Mouse (Mus musculus) cerebellum, adult 9-11 months (tissue): Measurements from ENCODE around the gene Spag9.
"Not testable (repeated sequence)": the region's sequence is repeated elsewhere in the genome, so short reads cannot be mapped to it uniquely, and the experiment has no call there.

ENCODE experiments used
- DNase-seq: peaks from one replicate; pipeline ENCODE4 v3.0.0; 2022

The Spag9 gene

DNA sequence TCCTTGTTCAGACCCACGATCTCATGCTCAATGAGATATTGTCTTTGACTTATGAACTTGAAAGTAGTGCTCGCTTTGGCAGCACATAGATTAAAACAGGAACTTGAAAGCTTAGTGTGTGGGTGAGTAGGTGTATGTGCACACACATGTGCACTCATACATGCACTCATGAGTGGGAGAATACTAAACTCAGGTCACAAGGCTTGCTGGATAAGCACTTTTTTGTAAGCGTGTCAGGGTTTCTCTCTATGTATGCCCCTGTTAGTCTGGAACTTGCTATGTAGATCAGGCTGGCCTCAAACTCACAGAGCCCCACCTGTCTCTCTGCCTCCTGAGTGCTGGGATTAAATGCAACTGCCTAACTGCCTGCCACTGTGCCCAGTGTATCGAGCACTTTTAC is 8.9 kb upstream of the Spag9 start:
- DNase-seq = no peak

DNA sequence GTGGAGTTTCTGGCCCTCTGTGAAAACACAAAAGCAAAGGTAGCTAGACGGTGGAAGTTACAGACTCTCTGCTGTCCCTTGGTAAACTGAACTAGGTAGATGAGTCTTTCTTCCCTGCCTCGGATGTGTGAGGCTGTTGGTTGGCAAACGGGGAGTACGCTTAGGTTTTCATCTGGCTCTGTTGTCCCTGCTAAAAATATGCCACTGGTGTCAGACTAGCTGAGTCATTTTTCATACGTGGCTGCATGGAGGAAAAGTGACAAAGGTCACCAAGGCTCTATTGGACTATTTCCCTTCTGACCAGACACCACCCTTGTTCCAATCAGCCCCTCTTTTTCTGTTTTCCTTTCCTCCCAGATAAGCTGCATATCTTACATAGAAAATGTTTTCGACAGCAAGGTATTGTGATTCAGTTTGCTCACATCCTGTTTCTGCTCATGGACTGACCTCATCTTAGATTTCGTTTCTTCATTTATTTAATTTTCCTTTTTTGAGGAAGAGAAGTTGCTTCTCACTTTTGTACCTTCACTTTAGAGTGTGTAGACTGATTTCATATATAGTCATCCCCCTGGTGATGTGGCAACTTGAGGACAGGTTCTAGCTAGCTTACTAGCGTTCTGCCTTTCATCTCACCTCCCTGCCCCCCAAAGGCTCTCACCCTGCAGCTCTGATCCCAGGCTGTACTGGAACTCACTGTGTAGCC is 8.1 kb upstream of the Spag9 start:
- DNase-seq = no peak

DNA sequence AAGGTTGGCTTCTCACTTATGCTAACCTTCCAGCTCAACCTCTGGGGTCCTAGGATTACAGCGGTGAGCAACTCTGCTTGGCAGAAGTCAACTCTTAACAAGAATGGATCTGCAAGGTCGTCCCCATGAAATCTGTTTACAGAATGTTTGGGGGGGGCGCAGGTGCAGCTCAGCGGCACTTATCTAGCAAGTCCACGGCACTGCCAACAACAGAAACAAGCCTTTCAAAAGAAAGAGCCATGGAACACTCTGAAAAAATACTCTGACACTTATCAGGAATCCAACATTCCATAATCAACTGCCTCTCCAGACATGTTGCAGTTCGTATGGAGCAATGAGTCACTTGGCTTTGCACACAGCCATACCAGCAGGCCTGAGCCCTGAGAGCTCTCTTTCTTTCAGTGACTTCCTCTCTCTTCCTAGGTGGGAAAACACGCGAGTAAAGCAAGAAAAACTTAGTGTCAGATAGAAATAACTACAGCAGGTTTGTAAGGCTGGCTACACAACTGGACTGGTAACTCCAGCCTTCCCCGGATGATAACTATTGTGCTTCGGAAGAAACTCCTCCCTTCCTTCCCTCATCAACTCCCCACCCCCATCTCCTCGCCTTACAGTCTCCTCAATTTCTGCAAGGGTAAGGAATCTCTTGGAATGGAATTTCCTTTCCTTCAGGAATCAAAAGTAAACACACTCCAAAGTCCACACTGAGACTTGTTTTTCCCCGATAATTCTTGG is 7.4 kb upstream of the Spag9 start:
- DNase-seq = no peak

DNA sequence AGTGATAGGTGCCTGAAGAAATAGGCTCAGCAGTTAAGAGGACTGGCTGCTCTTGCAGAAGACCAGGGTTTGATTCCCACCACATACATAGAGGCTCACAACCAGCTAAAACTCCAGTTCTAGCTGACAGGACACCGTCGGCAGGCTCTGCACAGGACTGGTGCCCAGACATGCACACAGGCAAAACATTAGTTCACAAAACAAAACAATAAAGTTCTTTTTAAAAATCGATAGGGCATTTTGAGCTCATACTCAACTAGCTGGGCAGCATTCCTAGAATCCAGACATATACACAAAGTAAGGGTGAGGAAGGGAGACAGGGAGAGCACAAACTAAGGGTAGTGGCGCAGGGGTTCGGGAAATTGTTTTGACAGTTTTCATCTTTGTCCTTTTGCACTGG is 1.4 kb upstream of the Spag9 start:
- peak; percentile 30 for DNase-seq

DNA sequence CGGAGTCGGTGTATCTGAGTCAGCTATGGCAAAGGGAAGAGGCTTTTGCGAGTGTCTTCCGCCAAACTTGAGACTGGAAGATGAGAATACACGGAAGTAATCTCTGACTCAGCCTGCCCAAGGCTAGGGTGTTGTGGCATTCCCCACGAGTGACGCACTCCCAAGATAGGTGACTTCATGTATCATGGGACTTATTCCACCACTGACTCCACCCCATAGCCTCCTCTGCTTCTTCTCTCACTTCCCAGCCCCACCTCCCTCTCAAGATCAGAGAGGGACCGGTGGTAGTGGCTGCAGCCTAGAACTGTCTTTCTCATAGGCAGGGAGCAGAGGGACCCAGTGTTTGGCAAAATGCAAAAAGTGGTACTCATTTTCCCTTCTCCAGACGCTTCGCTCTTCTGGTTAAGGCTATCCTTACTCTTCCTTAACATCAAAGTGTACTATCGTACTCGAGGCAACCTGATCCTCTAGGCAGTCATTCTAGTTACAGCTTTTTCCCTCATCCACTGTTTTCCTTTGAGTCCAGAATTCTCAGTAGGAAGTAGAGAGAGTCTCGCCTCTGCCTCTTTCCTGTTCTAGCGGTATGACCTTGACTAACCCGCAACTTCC is 676 bp upstream of the Spag9 start:
- DNase-seq = peak; percentile 87

DNA sequence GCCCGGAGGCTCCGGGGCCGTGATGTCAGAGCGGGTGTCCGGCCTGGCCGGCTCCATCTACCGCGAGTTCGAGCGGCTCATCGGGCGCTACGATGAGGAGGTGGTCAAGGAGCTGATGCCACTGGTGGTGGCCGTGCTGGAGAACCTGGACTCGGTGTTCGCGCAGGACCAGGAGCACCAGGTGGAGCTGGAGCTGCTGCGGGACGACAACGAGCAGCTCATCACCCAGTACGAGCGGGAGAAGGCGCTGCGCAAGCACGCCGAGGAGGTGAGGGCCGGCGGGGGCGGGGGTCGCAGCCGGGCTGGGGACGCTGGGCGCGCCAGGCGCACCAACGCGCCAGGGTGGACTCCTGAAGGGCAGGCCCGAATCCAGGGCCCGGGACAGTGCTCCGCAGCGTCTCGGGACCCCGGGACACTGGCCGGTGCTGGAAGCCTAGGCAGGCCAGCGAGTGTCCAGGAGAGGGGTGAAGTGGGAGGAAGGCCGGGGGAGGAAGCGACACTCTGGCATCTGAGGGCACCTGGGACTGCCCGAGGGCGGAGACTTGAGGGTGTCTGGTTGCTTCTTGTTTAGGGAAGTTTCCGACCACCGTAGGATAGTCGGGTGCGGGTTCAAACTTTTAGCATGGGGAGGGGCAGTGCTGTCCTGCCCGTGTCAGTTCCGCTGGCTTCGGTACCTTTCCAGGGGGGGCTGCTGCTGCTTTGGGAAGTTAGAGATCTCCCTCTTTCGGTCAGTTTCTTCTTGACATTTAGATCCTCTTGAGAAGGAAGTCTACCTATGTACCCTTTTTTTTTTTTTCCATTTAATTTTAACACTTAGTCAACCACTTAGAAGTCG is 632 bp downstream of the Spag9 start:
- DNase-seq = peak; percentile 83

DNA sequence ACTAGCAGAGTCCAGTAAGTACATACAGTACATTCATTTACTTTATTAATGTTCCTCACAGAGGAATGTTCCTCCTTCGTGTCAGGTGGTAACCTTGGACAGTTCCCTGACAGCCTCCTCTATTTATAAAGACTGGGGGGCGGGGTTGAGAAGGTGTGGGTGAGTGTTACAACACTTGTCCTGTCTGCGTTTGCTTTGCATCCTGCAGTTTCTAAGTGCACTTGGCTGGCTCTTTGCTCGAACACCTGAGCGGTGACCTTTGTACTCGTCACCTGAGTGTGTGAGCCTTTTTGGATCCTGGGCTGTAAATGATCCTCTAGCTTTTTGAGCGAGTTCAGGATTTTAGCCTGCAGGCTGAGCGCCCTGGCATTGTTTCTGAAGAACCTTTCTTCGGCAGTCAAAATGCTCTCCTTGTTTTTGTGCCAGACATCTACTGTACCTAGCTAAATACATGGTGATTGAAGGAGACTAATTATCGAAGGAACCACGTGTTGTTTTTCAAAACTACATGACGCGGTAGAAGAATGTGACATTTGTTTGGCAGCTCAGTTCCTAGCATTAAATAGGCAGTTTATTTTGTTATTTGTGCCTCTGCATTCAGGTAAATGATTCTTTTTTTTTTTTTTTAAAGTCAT is 1.4 kb downstream of the Spag9 start:
- peak; percentile 58 for DNase-seq

DNA sequence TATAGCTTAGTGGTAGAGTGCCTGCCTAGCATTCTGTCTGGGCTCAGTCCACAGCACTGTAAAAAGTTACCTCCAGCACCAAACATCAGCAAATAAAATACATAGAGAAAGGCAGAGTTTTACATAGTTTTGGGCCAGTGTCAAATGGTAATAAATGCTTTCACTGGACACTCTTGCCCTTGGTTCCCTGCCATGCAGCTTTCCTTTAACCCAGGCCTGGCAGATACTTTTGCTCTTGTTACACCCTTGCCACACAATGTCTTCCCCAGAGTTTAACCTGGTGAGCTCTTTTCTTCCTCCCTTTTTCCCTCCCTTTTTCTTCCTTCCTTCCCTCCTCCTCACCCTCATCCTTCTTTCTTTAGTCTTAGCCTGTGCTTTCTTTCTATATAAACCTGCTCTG is 3.4 kb downstream of the Spag9 start:
- DNase-seq = no peak

DNA sequence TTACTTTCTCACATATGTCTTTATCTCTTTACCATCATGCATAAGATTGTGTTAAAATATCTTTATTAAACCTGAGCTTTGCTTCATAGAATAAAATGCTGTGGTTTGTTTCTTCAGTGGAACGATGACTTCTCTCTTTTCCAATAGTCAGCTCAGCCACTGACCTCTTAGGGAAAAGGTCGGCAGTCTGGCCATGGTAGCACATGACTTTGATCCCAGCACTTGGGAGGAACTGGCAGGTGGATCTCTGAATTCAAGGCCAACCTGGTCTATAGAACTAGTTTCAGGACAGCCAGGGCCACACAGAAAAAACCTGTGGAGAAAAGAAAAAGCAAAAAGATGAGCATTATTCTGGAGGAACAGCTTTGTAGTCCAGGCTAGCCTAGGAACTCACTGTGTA is 7.5 kb downstream of the Spag9 start:
- DNase-seq = no peak

DNA sequence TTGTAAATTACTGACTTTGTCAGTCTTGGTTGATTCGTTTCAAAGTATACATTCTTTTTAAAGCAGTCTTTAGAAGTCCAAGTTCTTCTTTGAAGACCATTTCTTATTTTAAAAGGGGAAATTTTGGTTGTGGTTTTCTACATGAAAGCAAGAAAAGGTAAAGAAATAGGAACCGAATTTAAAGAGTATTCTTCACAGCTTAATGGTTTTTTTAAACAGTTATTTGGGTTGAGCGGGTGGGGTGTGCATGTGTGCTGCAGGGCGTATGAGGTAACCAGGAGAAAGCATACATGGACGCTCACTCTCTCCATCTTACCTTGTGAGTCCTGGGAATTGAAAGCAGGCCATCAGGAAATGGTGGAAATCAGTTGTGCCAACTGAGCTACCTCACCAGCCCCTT is 23.2 kb downstream of the Spag9 start:
- no peak for DNase-seq

DNA sequence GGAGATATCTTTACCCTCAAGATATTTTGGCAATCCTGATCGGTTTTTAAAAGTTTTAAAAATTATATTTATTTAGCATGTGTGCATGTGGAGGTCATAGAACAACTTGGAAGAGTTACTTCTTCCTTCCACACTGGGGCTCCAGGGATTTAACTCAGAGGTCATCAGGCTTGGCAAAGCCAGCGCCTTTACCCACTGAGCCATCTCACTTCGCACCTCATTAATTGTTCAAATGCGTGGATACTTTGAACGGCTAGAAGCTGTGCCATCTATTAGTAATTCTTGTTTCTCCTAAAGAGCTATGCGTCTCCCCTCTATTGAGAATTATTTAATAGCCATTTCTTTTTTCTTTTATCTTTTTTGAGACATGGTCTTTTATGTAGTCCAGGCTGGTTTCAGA is 24.5 kb downstream of the Spag9 start:
- DNase-seq = no peak

DNA sequence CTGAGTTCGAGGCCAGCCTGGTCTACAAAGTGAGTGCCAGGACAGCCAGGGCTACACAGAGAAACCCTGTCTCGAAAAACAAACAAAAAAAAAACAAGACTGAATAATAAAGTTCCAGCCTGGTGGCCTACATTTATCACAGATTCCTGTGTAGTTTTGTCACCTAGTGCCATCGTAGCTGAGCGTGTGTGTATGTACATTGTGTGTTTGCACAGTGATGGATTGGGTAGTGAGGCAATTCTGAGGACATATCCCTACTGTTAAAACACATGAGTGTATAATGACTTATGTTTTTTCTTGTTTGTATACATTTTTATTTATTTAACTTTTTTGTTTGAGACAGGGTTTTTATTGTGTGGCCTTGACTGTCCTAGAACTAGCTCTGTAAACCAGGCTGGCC is 30.4 kb downstream of the Spag9 start:
- no peak for DNase-seq

DNA sequence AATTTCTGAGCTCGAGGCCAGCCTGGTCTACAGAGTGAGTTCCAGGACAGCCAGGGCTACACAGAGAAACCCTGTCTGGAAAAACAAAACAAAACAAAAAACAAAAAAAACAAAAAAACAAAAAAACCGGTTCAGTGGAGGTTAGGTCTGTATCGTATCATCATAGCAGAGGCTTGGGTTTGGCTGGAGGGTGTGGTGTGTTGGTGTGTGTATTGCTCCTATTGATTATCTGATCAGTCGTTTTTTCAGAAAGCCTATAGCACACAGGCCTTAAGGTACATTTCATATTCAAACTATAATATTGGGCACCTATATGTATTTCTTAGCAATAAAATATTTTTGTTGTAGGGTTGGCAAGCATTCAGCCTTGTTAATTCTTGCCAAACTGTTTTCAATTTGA is 36.2 kb downstream of the Spag9 start:
- DNase-seq = no peak

DNA sequence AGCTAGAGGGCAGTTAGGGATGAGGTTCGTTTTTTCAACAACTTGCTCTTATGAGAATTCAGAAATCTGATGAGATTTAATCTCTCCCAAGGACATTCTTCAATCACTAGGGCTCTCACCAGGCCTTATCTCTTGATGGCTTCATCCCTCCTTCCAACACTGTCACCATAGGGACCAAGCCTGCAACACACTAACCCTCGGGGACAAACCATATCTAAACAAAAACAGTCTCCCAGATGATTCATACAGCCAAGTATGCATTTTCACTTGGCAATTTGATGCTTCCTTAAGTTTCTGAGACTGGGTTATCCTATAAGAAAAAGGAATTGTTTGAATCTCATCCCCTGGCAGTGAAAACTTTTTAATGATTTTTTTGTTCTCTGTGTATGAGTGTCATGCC is 37.1 kb downstream of the Spag9 start:
- no peak for DNase-seq

DNA sequence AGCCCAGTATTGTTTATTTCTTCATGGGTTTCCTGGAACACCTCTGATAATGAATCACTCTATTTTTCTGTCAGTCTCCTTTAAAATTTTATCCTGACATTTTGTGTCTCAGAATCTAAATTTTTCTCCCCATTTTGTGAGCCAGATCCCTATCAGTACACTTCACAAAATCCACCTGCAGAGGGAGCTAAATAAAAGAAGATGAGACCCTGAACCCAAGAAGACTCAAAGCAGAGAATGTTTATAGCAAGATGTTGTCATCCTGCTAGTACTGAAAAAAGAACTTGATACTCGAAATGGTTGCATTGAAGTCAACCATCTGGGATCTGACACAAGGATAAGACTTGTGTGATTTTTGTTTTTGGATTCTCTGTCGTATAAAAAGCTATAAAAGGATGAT is 40.1 kb downstream of the Spag9 start:
- no peak for DNase-seq

DNA sequence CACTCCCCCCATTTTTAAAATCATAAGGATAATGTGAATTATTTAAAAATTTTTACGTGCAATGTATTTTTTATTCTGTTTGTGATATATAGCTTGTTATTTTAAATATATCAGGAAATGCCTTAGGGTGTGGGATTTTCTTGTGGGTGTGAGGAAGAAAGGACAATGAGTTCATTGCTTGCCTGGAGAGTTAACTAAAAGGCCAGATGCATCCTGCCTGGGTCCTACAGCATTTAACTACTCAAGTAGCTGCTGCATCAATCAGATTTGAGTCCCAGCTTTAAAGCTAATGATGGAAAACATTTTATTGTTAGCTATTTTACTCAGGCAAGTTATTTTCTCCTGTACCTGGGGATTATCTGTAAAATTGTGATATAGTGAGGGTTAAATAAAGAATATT is 45.6 kb downstream of the Spag9 start:
- DNase-seq = no peak

DNA sequence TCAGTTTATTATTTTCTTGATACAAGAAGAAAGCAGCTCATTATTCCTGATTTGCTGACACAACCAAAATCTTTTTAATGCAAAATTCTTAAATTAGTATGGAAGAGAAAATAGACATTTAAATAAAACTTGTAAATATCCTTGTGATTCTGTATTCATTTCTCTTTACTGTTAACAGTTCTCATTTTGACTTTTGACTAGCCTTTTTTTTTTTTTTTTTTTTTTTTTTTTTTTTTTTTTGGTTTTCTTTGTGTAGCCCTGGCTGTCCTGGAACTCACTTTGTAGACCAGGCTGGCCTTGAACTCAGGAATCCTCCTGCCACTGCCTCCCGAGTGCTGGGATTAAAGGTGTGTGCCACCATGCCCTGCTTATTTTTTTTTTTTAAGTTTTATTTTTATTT is 46.4 kb downstream of the Spag9 start:
- not testable (repeated sequence) for DNase-seq

DNA sequence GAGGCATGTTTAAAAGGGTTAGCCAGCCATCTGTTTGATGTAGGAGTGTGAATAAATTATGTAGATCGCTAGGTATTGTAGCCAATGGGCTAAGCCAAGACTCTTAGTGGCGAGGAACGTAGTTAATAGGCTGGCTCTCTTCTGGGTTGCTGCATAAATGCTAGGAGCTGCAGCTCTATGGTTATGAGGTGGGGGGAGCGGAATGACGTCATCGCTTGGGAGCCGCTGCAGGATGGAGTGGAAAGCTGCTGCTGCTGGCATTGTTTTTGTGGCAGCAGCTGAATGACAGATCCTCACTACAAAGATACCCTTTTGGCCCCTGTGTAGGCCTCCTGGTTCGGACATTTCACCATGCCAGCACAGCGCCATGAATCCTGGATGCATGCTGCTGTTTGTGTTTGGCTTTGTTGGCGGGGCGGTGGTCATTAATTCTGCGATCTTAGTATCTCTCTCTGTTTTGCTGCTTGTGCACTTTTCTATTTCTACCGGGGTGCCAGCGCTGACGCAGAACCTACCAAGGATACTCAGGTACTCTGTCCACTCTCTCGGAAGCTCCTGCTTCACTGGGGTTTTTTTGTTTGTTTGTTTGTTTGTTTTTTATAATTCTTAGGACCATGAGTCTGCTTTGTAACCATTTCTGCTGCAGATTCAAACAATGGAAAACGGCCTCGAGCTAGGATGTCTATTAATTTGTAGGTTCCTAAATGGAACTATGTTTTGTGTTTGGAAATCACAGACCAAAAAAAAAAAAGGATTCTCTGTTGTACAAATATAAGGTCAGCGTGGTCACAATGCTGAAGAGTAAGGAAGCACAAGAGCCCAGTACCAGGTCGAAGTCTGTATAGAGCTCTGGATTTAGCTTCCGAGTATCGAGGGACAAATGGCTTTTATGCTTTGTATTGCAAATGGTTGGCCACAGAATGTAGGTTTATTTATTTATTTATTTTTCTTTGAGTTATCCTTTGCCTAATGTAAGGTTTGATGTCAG is 48.4 kb downstream of the Spag9 start:
- peak; percentile 96 for DNase-seq

DNA sequence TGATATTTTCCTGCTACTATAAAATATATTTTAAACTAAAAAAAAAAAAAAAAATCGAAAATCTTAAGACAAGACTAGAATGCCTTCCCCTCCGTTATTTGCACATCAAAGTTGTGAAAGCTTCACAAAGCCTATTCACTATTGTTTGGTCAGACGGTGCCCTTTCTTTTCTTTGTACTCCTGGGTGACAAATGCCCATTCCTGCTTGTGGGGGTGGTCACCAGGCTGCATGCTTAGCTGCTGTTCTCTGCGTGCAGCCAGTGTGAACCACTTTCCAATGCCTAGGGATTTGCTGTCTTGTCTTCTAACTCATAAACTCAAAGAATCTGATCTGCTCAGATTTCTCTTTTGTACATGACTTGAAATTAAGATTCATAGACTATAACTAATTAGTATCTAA is 49.1 kb downstream of the Spag9 start:
- DNase-seq = peak; percentile 26

DNA sequence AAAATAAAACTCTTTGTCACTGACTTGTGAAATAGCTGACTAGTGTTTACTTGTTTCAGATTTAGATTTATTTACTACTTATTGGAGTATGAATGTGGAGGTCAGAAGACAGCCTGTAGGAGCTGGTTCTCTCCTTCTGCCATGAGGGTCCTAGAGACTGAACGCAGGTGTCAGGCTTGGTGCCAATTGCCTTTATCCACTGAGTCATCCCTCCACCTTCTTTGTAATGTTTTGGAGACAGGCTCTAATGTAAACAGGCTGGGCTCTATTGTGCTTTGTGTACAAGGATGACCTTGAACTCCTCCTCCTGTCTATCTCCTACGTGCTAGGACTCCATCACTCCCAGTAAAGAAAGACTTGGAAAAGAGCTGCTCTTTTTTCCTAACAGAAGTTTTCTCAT is 51.4 kb downstream of the Spag9 start:
- DNase-seq = no peak

DNA sequence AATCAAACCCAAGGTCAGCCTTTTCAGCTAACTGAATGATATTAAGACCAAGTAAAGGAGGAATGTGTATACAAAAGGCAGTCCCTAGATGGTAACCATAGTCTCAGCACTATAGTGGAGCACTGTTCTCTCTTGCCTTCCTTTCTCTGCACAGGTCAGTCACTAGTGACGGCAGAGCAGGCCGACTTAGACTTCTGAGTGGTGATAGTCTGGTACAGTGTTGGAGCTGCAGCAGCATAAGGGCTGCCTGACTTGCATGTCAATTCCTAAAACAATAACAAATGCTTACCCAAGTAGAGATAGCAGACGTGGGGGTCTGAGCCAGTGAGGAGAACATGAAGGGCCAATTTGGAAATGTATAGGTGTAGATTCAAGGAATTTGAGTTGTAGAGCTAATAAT is 58.3 kb downstream of the Spag9 start:
- DNase-seq = no peak

DNA sequence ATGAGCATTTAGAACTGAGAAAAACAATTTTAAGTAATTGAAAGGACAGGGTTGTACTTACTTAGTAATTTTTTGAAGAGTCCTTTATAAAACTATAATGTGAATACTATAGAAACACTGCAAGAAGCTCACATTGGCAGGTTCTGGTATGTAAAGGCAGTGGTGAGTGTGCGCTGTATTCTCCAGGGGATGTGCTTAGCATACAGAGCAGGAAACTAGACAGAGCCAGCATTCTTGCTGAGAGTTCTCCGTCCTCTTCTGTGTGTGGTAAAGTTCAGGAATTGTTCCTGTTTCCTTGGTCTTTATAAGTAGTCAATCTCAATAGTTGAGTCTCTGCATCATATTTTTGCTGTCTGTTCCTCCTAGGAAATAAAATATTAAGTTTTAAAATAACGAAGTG is 59.0 kb downstream of the Spag9 start:
- no peak for DNase-seq
